Mouse (Mus musculus) lung, adult 18-20 months (tissue): ENCODE measurements at regions not wholly inside any gene's neighbourhood (a gene's known extent, or its start where the extent isn't known, plus 50 kb on each side); places are given as distances from the start of the nearest gene placed in this dataset.

Source experiments
- DNase-seq, 2 experiments: peaks; one replicate each; pipeline ENCODE4 v3.0.0; 2022; ENCODE audit warnings: mixed read lengths in 2 of 2

DNA sequence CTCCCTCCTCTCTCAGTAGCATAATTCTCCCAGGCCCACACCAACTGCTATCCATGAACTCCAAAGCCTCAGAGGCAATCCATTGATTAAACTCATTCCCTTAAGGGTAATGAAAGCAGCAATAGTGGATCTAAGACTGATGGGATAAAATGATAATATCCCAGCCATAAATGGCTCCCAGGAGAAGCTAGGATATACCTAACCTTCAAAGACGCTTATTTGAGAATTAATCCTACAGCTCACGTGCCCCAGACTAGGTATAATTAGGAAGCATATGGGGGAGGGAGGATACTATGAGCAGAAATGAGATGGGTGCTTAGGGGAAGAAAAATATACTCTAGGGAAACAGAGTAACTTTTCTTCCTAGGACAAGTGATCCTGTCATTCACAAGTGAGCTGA lies 52.8 kb upstream of the Rnf32 start:
- DNase-seq = no peak

DNA sequence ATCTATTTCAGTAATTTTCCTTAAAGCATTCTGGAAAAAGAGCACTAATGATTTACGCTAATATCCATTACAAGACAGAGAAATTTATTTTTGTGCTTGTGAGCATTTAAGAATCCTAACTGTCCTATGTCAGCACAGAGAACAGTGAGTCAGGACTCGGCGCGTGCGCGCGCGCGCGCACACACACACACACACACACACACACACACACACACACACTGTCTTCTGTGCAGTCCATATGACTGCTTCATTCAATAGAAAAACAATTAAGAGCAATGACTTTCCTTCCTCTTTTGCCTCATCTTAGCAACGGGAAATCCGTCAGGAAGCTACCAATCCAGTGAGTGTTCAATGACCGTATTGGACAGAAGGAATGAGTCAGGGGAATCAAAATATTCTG lies 53.3 kb upstream of the Rnf32 start:
- no peak for DNase-seq

DNA sequence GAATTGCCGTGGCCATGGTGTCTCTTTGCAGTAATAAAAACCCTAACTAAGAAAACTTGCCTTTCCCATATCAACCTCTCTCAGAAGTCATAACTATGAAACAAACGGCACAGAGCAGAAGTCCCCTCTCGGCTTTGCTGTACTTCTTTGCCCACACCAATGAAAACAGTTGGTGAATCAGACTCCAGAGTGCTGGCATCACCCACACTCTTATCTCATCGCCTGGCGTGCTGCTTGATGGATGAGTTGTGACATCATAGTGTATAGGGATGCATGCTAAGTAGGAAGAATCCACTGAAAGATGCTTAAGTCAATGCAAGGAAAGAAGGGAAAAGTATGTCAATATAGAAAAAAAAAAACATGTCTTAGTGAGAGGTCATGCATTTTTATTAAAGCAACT lies 58.3 kb upstream of the Rnf32 start:
- DNase-seq = no peak

DNA sequence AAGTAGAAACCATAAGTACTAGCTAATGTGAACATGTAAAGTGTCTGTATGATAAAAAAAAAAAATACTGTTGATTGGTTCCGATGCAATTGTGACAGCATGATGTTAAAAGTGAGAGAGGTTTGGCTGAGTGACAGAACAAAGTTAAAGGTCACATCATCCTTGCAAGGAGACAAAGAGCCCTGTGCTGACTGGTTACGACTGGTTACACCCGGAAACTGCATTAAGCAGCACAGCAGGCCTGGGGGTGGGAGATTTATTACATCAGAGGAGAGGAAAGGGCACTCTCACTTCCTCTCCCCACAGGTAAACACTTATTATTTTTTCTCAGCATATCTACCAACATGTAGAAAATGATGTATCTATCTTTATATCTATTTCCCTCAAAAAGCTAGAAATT lies 63.5 kb upstream of the Rnf32 start:
- DNase-seq = no peak

DNA sequence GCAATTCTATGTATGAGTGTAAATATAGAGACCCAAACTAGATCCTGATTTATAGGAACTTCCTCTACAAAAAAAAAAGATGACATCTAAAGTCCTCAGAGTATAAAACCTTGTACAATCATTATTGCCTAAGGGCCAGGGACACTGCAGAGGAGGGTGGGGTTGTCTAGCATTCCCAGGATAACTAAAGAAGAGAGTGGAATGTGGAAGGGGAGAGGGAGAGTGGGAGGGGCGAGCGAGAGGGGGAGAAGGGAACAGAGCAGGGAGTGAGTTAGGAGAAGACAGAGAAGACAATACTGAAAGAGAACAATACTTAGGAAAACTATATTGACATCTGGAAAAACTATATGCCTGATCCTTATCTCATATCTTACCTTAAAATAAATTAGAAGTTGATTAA lies 64.0 kb upstream of the Rnf32 start:
- no peak for DNase-seq

DNA sequence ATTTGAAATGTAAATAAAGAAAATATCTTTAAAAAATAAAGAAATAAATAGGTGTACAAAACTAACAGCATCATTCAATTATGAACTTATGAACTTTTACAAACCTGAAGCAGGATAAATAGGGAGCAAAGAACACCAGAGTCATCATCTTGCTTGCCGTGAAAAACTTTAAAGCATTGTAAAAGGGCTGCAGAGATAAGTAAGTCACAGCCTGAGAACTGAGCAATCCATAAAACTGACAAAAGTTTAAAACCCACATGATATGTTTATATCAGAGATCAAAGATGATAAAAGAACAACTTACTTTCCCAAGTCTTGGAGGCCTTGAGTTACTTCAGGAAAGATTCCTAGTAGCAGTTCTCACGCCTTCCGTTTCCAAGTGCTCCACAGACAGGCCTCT lies 66.1 kb upstream of the Rnf32 start:
- DNase-seq = no peak

DNA sequence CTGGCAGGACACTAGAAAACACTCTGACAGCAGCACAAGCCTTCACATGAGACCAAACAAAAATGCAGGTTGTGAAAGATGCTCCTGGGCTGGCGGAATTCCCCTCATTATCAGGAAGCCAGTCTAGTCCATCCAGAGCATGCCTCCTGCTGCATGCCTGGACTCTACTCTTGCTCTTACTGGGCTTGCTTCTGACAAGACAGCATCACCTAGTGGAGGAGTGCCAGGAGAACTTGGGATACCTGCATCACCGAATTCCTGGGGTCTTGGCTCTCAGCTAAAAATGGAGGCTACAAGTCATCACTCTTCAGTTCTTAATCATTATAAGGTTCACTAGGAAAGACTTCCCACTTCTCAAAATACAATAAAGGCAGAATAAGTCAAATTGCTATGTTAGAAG lies 78.8 kb upstream of the Rnf32 start:
- no peak for DNase-seq

DNA sequence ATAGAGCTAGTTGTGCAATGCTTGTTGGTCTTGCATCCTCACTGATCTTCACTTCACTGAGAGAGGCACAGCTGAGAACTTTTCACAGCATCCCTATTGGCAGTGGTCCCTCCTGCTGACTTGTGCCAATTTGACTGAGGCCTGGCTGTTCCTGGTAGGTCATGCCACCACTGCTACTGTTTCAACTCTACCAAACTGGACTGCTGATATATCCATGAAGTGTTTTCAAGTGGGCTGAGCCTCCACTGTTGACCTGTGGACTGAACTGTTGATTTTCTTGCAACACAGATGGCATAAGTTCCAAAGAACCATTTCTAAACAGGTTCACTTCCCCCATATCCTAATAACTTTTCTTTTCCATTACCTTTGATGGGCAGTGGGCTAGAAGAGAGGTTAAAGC lies 83.3 kb upstream of the Rnf32 start:
- no peak for DNase-seq

DNA sequence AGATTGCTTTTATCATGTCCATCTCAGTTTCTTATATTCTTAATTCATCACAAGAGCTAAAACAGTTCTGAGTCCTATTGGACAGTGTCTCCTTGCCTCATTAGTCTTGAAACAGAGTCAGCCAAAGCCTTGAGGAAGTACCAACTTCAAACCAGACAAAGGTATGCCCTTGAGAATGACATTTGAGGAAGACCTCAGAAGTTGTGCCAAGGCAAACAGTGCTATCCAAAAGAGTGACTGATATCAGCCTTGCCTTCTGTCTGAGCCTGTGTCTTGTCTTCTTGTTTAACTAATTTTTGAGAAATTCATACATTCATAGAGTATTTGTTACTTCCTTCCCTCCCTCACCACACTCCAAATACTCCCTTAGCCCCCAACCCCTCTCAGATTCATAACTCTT lies 88.5 kb upstream of the Rnf32 start:
- no peak for DNase-seq

DNA sequence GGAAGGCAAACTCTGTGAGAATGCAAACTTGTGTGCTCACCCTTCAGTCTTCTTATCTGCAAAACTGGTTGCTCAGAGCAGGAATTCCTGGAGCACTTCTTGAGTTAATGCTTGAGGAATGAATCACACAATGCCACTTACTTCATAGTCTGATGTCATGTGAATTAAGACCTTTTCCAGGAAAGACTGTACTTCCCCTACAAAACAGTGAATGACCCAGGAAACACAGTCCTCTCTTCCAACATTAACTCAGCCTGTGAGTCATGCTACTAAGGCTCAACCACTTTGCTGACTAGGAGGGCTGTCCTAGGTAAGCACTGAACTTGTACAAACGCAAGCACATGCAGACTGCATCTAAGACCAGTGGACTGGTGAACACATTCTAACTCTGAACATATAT lies 112.5 kb upstream of the Rnf32 start:
- peak in 1 of 2 experiments; percentile 27 for DNase-seq

DNA sequence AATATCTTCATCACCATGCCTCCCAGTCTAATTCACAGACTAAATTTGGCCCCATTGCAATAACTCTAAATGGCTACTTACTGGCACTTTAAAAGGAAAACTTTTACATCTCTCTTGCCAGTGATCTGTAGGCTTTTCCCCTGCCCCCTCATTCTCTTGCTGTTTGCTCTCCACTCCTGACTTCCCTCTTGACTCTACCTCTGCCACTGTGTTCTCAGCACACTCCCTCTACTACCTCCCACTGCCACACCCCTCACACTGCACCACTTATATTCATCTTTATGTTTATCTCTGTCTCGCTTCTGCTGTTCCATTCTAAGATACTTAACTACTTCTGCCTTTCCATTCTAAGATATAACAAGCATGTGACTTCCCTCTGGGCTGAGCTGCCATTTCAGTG lies 141.4 kb upstream of the Rnf32 start:
- DNase-seq = no peak

DNA sequence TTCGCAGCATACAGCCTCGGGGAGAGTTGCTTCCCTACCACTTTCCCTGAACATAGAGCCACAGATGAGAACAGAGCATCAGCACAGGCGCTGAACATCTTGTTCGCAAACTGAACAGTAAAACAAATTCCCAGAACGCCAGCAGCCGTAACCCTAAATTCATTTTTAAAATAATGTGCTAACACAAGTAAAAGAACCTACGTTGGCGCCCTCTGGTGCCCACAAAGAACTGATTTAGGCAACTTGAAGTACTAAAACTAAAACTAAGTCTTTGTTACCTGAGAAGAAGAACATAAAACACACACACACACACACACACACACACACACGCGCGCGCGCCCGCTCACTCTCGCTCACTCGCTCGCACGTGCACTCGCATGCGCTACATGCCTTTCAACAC lies 159.2 kb upstream of the Rnf32 start:
- DNase-seq = peak; percentile 15 to 44

DNA sequence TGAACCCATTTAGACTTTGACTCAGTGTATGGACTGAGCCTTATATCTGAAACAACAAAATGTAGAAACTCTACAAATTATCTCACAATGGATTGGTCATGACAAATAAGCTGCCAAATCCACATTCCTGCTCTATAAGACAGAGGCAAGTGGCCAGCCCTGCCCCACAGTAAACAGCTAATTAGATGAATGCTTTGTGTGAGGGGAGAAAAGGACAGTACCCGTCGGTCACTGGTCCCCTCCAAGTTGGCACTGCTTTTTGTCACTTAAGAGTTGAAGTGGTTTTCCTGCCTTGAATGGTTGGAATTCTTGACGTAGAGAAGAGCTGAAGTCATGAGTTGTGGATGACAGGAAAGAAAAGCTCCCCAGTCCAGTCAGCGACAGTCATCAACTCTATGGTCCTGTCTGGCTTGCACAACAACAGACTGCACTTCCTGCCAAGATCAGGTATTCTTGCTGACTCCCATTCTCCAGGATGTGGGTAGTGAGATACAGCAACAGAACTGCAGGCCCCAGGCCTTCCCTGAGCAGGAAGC lies 162.3 kb upstream of the Rnf32 start:
- peak in 1 of 2 experiments; percentile 5 for DNase-seq

DNA sequence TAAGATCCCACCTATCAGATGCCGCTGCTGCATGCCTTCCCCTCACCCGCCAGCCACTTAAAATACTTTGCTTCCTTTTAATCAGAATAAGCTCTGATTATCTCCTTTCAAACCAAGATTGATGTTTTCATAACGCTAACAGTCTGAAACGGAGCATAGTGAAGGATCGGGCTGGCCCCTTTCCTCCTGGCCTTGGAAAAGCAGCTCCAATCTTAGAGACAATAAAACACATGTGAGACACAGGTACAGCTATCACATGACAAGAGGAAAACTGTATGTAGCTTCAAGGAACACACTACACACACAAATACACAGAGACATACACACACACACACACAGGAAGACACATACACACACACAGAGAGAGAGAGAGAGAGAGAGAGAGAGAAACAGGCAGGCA lies 165.3 kb upstream of the Rnf32 start:
- DNase-seq = no peak

DNA sequence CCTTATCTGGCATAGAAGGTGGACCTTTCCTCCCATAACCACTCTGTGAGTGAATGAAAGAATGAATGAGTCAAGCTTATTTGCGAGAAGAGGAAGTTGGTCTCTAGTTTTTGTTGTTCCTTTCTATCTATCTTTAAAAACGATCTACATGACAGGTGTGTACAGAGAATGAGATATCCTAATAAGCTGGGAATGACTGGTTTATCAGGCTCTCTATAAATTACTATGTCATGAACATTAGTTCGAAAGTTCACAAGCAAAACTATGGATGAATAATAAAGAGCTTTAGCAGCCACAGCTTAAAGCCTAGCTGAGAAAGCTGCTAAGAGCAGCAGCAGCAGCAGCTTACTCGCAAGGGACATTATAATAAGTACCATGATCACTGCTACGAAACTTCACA lies 165.8 kb upstream of the Rnf32 start:
- DNase-seq = no peak

DNA sequence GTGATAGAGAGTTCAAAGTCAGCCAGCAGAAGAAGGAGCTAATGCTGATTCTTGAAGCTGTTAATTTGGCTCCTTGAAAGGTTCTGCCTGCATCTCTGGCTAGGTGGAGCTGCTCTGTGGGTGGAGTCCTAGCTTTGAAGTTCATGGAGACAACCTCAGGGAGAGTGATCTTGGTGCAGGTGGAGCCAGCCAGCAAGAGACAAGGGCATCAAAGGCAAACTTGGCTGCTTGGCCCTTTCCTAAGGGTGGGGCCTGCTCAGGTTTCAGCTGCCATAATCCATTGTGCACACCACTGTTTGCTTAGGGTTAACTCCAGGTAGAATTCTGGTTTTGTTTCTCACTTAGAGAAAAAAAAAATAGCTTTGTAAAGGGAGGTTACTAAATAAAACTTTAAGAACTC lies 170.7 kb upstream of the Rnf32 start:
- peak; percentile 5 to 15 for DNase-seq

DNA sequence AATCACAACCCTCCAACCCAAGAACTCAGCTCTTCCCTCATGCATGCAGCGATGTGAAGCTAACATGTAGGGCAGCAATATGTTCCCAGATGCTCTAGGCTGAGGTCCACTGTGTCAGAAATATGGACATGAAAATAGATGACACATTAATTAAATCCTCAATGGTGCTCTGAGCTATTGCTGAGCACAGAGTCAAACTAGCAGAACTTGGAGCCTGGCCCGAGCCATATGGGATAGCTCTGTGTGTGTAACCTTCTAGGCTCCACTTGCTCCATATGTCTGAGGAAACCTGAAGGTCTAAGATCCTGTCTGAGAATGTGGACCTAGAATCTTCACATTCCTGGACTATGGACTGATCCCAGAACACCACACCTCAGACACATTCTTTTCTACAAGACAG lies 203.0 kb upstream of the Rnf32 start:
- DNase-seq = no peak

DNA sequence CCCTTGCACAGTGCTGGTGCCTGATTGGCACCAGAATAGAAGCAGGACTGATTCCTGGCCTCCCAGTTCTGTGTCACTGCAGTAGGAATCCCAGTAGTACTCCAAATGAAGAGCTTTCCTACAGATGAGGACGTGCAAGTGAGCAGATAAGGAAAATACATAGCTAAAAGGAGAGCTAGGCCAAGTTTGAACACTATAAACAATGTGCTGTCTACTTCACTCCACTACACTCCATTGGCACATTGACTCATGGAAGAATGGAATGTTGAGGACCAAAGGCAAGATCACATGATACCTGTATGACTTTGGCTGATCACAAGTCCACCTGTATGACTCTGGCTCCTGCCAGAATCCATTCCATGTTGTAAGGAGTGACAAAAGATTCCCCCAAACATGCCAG lies 215.9 kb upstream of the Rnf32 start:
- peak in 1 of 2 experiments; percentile 12 for DNase-seq

DNA sequence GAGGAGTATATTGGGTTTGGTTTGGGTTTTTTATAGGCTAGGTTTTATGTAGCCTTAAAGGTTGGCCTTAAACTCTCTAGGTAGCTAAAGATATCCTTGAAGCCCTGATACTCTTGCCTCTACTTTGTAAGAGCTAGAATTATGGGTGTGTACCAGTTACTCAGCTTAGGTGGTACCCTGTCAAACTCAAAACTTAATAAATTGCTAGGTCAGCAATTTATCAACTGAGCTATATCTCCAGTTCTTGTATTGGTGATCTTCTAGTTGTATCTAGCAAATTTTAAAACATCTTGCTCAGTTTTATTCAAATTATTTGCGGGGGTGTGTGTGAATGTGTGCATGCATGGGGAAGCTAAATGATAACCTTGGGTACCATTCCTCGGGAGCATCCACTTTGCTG lies 225.4 kb upstream of the Rnf32 start:
- no peak for DNase-seq

DNA sequence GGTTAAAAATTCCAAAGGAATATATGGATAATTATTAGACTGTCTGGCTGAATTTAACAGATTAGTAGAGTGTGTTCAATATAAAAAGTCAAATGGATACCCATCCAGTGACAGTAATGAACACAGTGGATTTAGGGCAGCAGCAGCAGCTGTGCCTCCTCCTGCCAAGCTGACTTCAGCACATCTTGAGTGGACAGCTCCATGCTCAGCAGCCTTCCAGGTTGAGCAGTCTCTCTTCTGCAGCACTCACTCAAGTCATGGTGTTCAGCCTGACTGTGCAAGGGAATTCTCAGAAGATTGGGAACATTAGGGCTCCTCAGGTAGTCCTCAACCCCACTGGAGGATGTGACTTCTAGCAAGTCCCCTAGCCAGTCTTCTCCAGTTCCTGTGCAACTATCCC lies 240.8 kb upstream of the Rnf32 start:
- no peak for DNase-seq

DNA sequence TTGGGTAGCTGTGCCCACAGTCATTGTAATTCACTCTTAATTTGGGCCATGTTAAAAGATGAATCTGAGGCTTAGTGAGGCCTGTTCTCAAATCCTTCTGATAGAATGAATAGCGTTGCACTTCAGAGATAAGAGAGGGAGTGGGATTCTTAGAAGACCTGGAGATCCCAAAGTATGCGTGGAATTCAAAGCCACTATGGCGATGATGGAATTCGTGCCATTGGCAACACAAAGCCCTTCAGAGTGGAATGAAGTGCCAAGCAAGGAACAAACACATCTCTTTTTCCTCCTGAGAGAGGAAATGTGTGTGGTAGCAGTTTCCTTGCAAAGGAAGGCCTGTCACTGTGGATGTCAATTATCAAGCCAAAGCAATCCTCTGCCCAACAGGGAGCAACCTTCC lies 248.3 kb upstream of the Rnf32 start:
- peak in 1 of 2 experiments; percentile 8 for DNase-seq

DNA sequence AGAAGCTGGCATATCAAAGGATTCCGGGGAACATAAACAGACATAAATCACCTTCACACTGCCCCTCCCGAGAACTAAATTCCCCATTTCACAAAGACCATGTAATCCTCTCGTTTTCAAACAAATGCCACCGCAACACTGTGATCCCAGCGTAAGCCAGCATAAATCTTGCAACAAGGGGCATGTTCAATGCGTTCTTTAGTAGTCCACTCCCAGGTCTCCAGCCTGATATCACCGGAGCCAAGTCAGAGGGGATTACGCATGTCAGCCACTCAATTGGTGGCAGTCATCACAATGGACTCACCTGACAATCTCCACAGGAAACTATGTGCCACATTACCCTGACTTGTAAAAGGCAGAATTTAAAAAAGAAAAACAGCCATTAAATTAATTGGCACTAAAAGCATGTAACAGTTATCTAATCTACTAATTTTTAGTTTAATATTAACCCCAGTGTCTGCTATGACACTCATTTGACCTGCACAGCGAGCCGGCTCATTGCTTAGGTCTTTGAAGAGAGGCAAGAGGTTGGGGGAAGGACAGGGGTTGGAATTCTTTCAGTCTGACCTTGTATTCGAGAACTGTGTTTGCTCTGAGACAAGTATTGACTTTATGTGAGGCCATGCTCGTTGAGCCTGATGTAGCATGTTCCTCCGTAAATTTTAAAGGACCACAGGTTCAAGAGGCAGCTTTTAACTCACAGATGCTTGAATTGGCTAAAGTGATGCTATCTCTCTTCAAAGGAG lies 252.0 kb upstream of the Rnf32 start:
- DNase-seq = peak in 1 of 2 experiments; percentile 3

DNA sequence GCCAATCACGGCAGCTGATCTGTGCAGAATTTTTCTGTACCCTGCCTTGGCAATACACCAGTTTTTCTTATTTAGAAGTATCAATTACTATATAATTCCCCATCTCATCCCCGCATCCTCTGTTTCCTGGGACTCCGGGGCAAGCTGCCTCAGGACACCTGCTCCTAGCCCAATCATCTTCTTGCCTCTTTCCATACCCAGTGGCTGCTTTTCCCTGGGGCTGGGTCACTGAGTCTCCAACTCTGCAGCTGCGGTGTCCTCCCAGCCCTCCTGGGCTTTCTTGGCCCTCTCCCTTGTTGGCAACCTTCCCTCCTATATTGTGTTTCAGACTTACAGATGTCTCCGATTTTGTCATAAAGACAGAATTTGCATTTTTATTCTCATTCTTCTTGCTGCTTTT lies 254.8 kb upstream of the Rnf32 start:
- DNase-seq = no peak

DNA sequence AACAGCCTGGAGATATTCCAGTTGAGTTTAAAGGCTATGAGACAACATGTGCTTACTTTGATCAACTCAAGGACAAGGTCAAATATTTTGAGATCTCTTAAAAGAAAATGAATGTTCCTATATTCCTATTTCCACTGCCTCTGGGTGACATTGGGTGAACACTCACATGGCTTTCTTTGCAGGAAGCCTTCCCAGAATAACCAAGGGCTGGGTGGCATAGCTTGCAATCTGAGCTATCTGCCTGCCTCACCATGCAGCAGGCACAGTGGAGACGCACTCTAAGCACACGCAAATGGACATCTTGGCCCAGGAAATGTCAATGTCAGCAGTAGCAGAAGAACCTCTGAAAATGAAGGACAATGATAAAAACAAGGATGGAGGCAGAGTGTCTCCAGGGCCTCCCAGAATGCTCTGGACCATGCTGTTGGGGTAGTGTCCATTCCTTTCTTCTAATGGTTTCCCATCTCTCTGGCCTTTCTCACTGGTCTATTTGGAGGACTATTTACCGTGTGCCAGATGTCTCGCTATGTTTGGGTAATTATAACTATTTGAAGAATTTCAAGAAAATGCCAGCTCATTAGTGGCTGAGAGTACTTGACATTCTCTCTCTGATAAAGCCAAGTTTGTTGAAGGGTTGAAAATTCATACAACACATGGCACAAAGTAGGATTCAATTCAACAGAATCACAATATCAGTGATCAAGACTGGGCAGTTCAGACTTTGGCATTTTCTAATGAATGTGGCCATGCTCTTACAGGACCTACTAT lies 276.3 kb upstream of the Rnf32 start:
- no peak for DNase-seq
